Mouse (Mus musculus) liver, embryonic 18 days (tissue): ENCODE measurements around the gene Mmd2. TPM values are rescaled to one million over a fixed set of nuclear protein-coding genes. Genes with fewer than 3 reads are reported as not detected.

Source experiments
- polyA plus RNA-seq: library from polyadenylated mRNA; depleted of rRNA; stranded (reverse); fragments of >200 nt; gene quantifications from 2 replicates; pipeline ENCODE4 v1.2.3, GENCODE M21; 2012; rRNA removed

The Mmd2 gene
- 5.7 and 6.2 TPM in 2 replicates for polyA plus RNA-seq

GRCm38 (mm10) chr5:142608259-142608988, at the start of gene Mmd2:
Mmd2 (minus strand) TSS chr5:142608800.

DNA sequence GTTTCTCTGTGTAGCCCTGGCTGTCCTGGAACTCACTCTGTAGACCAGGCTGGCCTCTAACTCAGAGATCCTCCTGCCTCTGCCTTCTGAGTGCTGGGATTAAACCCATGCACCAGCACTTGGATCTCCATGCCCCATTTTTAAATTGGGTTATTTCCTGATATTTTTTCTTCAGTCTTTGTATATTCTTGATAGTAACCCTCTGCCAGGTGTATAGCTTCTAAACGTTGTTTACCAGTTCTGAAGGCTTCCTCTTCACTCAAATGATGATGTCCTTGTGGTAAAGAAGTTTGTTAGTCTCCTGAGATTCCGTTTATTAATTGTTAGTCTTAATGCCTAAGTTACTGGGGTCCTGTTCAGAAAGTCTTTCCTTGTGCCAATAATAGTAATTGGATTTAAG, 18.8 kb upstream of the Mmd2 start, which contains the start of gene Wipi2:
Wipi2 (plus strand) TSS at position 301 of the 400 bp plus-strand sequence.

GRCm38 (mm10) chr5:142550706-142551652, 57.6 kb downstream of the Mmd2 start, which contains the start of gene Radil:
Radil (minus strand) TSS chr5:142551098.

DNA sequence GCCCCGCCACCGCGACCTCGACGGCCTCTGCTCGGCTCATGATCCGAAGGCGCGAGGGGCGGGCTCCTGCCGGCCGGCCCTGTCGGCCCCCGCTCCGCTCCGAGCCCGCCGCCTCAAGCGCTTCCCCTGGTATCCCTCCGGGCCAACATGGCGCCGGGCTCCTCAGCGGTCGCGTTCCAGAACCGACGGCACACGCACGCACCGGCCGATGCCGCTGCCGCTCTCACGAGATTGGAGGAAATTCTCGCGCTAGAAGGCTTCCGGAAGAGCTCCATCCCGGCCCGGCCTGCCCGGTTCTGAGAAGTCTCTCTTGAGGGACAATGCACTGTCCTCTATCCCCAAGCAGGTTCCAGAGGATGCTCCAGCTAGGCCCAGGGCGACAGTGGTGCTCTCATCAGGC, 78.7 kb downstream of the Mmd2 start, which contains the start of gene Papolb:
Papolb (minus strand) TSS at position 162 of the 400 bp plus-strand sequence.

Other genes starting within 250 kb of the Mmd2 start
- gene Foxk1, start 207.3 kb downstream of the Mmd2 start, polyA plus RNA-seq: 2.3 and 3.3 TPM in 2 replicates
- gene Ap5z1, start 144.9 kb downstream of the Mmd2 start, polyA plus RNA-seq: 5.5 and 6.0 TPM in 2 replicates
- gene Papolb, start 78.7 kb downstream of the Mmd2 start, polyA plus RNA-seq: not detected in 2 replicates
- 0.02 TPM in 2 replicates for gene Radil, start 57.7 kb downstream of the Mmd2 start, polyA plus RNA-seq
- 15.2 and 15.3 TPM in 2 replicates for gene Wipi2, start 18.9 kb upstream of the Mmd2 start, polyA plus RNA-seq
- 0.09 and 0.14 TPM in 2 replicates for gene Slc29a4, start 83.7 kb upstream of the Mmd2 start, polyA plus RNA-seq
- 2.1 and 2.6 TPM in 2 replicates for gene Tnrc18, start 208.9 kb upstream of the Mmd2 start, polyA plus RNA-seq